Mouse (Mus musculus) midbrain, postnatal 0 days (tissue): ENCODE measurements around the gene Szrd1. TPM values are rescaled to one million over a fixed set of nuclear protein-coding genes. Genes with fewer than 3 reads are reported as not detected.

Experiments used
- ATAC-seq: fragments of 200-750 bp; cut with Nextera tagmentation; 2 replicates; pipeline ENCODE4 v1.8.0; 2017; ENCODE audit warnings: moderate number of reproducible peaks, mild to moderate bottlenecking, moderate TSS enrichment, moderate library complexity; ENCODE audit not compliant: low FRiP score
- DNase-seq: peaks from one replicate; pipeline ENCODE4 v3.0.0-alpha.2; 2015; ENCODE audit warnings: low spot score
- H3K27ac ChIP-seq: fragments of 300-500 bp; sonication (generic); 2 replicates; pipeline ENCODE4 v1.5.1; 2014; ENCODE audit warnings: low read depth, mild to moderate bottlenecking, low read length, mixed read lengths
- H3K27me3 ChIP-seq: fragments of 300-500 bp; sonication (generic); 2 replicates; pipeline ENCODE4 v1.6.1; 2014; ENCODE audit warnings: low read length, control low read depth, mixed read lengths; ENCODE audit not compliant: insufficient read depth
- H3K36me3 ChIP-seq: fragments of 300-500 bp; sonication (generic); 2 replicates; pipeline ENCODE4 v1.6.1; 2014; ENCODE audit warnings: low read length, control low read depth, mixed read lengths; ENCODE audit not compliant: insufficient read depth
- H3K4me1 ChIP-seq: fragments of 300-500 bp; sonication (generic); 2 replicates; pipeline ENCODE4 v1.6.1; 2014; ENCODE audit warnings: mild to moderate bottlenecking, control low read depth, antibody characterized with exemption, low read length, mixed read lengths; ENCODE audit not compliant: insufficient read depth
- H3K4me2 ChIP-seq: fragments of 300-500 bp; sonication (generic); 2 replicates; pipeline ENCODE4 v1.6.1; 2014; ENCODE audit warnings: low read depth, mild to moderate bottlenecking, low read length, mixed read lengths; ENCODE audit not compliant: poor library complexity, severe bottlenecking
- H3K4me3 ChIP-seq: fragments of 300-500 bp; sonication (generic); 2 replicates; pipeline ENCODE4 v1.5.1; 2014; ENCODE audit warnings: low read depth, mild to moderate bottlenecking, low read length, moderate library complexity
- H3K9ac ChIP-seq: fragments of 300-500 bp; sonication (generic); replicated peaks from 2 replicates; pipeline ENCODE4 v1.6.1; 2014; ENCODE audit warnings: mild to moderate bottlenecking, low read length, moderate library complexity, mixed read lengths; ENCODE audit not compliant: poor library complexity, severe bottlenecking
- H3K9me3 ChIP-seq: fragments of 300-500 bp; sonication (generic); 2 replicates; pipeline ENCODE4 v1.6.1; 2016; ENCODE audit warnings: low read length, control low read depth
- CTCF ChIP-seq: IDR thresholded peaks from 2 replicates; pipeline ENCODE4 v1.5.1; 2016; ENCODE audit warnings: antibody characterized with exemption, mild to moderate bottlenecking
- WGBS: fragments of 180-500 bp; shearing (Covaris S2); extraction: QIAGEN DNeasy Blood & Tissue Kit; methylation state at CpG from one replicate; pipeline ENCODE4 v1.1.7; 2014; 5-methylcytosine and 5-hydroxymethylcytosine counted together
- polyA plus RNA-seq: library from polyadenylated mRNA; unstranded; fragments of >200 nt; fragmentation: Nextera tagmentation; extraction: Ambion mirVana; gene quantifications from 2 replicates; pipeline ENCODE4 v1.2.1, GENCODE M21; 2015
- total RNA-seq: library from RNA; depleted of rRNA; stranded (reverse); fragments of >200 nt; gene quantifications from 2 replicates; pipeline ENCODE4 v1.2.3, GENCODE M21; 2014

Szrd1 gene
- total and polyA plus RNA-seq, 2 experiments from 2014 or later, result 13.5 to 64.3 TPM

- Histone ChIP-seq H3K4me1 (no peaks in the 10 kb centered on the region), H3K4me2 (no peak overlapping the region)
- ATAC-seq, result no peak
Measured at GRCm38 (mm10) chr4:141101855-141102254, 37.7 kb downstream of the Szrd1 start.

GRCm38 (mm10) chr4:141101291-141101690 is 38.3 kb downstream of the Szrd1 start:
- WGBS, result 90% methylated on average over 9 of the region's 9 CpGs
- Histone ChIP-seq H3K36me3 (no peaks in the 10 kb centered on the region), H3K4me2 (no peak overlapping the region)

More at GRCm38 (mm10) chr4:141101855-141102254, 37.7 kb downstream of the Szrd1 start:
- DNase-seq, result peak; percentile 22
- peak; percentile 62 for TF ChIP-seq CTCF
- no peaks in the 10 kb centered on the region for H3K36me3 ChIP-seq
- H3K9me3 ChIP-seq, result no peaks in the 10 kb centered on the region
- no peak overlapping the region for H3K9ac ChIP-seq
- no peak overlapping the region for H3K4me3 ChIP-seq
- 62% methylated on average over 6 of the region's 6 CpGs for WGBS
- no peak overlapping the region for H3K27ac ChIP-seq
- no peaks in the 10 kb centered on the region for H3K27me3 ChIP-seq

DNA sequence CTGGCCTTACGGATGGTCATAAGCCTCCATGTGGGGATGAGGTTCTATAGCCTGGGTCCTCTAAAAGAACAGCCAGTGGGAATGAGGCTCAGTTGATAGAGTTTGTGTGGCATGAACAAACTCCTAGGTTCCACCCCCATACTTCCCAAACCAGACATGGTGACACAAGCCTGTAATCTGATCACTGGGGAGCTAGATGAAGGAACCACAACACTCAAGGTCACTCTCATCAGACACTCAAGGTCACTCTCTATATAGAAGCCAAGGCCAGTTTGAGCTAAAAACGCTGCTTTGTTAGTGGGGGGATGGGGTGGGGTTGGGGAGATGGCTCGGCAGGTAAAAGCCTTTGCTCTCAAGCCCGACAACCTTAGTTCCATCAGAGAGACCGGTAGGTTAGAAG is 39.6 kb downstream of the Szrd1 start:
- DNase-seq, result no peak
- H3K27ac ChIP-seq, result no peak overlapping the region
- TF ChIP-seq CTCF, result no peak
- H3K4me3 ChIP-seq, result no peak overlapping the region
- no peaks in the 10 kb centered on the region for H3K4me1 ChIP-seq
- no peaks in the 10 kb centered on the region for H3K36me3 ChIP-seq
- ATAC-seq, result no peak
- H3K9ac ChIP-seq, result no peak overlapping the region
- no peaks in the 10 kb centered on the region for H3K9me3 ChIP-seq
- no peak overlapping the region for H3K4me2 ChIP-seq
- 85% methylated on average over 5 of the region's 5 CpGs for WGBS
- H3K27me3 ChIP-seq, result no peaks in the 10 kb centered on the region

More at GRCm38 (mm10) chr4:141101291-141101690, 38.3 kb downstream of the Szrd1 start:
- Histone ChIP-seq H3K4me3 (no peak overlapping the region), H3K4me1 (no peaks in the 10 kb centered on the region), H3K27me3 (no peaks in the 10 kb centered on the region), H3K9ac (no peak overlapping the region), H3K9me3 (no peaks in the 10 kb centered on the region), H3K27ac (no peak overlapping the region)
- DNase-seq, result no peak
- ATAC-seq, result no peak
- no peak for TF ChIP-seq CTCF

GRCm38 (mm10) chr4:141098935-141099334 is 40.6 kb downstream of the Szrd1 start:
- H3K27me3 ChIP-seq, result no peaks in the 10 kb centered on the region
- ATAC-seq (no peak), DNase-seq (no peak)
- 86% methylated on average over 4 of the region's 4 CpGs for WGBS
- no peak overlapping the region for H3K9ac ChIP-seq
- H3K27ac ChIP-seq, result no peak overlapping the region
- TF ChIP-seq CTCF, result no peak
- H3K4me1 ChIP-seq, result no peaks in the 10 kb centered on the region
- no peak overlapping the region for H3K4me2 ChIP-seq
- H3K4me3 ChIP-seq, result no peak overlapping the region
- no peaks in the 10 kb centered on the region for H3K9me3 ChIP-seq
- no peaks in the 10 kb centered on the region for H3K36me3 ChIP-seq

GRCm38 (mm10) chr4:141096710-141097109 is 42.9 kb downstream of the Szrd1 start:
- no peak overlapping the region for H3K4me2 ChIP-seq
- H3K9ac ChIP-seq, result no peak overlapping the region
- H3K4me3 ChIP-seq, result no peak overlapping the region
- DNase-seq (no peak), ATAC-seq (no peak)
- H3K36me3 ChIP-seq, result no peaks in the 10 kb centered on the region
- H3K27me3 ChIP-seq, result no peaks in the 10 kb centered on the region
- H3K4me1 ChIP-seq, result no peaks in the 10 kb centered on the region
- TF ChIP-seq CTCF, result no peak
- H3K27ac ChIP-seq, result no peak overlapping the region
- no peaks in the 10 kb centered on the region for H3K9me3 ChIP-seq
- WGBS, result 14% methylated on average over 9 of the region's 9 CpGs

DNA sequence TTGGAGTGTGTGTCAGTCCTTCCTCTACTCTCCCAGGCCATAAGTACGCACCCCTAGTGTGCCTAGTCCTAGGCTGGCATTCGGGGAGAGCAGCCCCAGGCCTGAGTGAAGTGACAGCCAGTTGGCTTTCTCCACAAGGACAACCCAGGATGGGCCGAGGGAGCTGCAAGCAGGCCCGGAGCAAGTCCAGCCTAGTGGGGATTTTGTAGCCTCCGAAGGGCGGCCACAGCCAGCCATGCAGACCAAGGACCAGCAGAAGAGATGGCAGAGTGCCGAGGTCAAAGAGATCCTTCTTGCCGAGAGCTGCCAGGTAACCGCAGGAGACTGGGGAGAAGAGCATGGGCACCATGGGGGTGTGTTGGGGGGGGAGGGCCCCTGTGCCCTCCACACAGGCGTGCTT is 44.6 kb downstream of the Szrd1 start:
- TF ChIP-seq CTCF, result no peak
- Histone ChIP-seq H3K36me3 (no peaks in the 10 kb centered on the region), H3K9me3 (no peaks in the 10 kb centered on the region), H3K4me3 (no peak overlapping the region), H3K9ac (no peak overlapping the region), H3K4me2 (no peak overlapping the region), H3K4me1 (no peaks in the 10 kb centered on the region), H3K27ac (no peak overlapping the region), H3K27me3 (no peaks in the 10 kb centered on the region)
- ATAC-seq (no peak), DNase-seq (no peak)
- WGBS, result 86% methylated on average over 10 of the region's 10 CpGs
